Mouse (Mus musculus) ES-Bruce4 (cell line): ENCODE measurements around the gene Ephx3.

Experiments
- CTCF ChIP-seq: IDR thresholded peaks from one replicate; pipeline ENCODE4 v1.8.1; 2011; ENCODE audit warnings: low read depth, low read length
- POLR2A ChIP-seq: IDR thresholded peaks from one replicate; pipeline ENCODE4 v1.8.1; 2011; ENCODE audit warnings: low read length; ENCODE audit not compliant: insufficient read depth

GRCm38 (mm10) chr17:32229256-32229655 is 39.9 kb upstream of the Ephx3 start:
- TF ChIP-seq CTCF (no peak), POLR2A (no peak)
